Mouse (Mus musculus) lung, postnatal 0 days (tissue): ENCODE results near the gene Dhx40. TPM values are rescaled to one million over a fixed set of nuclear protein-coding genes. Genes with fewer than 3 reads are reported as not detected.
"Not testable (repeated sequence)": the region's sequence is repeated elsewhere in the genome, so short reads cannot be mapped to it uniquely, and the experiment has no call there.

ENCODE experiments used
- ATAC-seq: fragments of 200-750 bp; cut with Nextera tagmentation; 2 replicates; pipeline ENCODE4 v1.8.0; 2017; ENCODE audit warnings: moderate library complexity
- DNase-seq: peaks from one replicate; pipeline ENCODE4 v3.0.0-alpha.2; 2016; ENCODE audit warnings: low spot score
- H3K27ac ChIP-seq: fragments of 300-500 bp; sonication (generic); 2 replicates; pipeline ENCODE4 v1.5.1; 2014; ENCODE audit warnings: antibody characterized with exemption, mild to moderate bottlenecking, low read length, mixed read lengths
- H3K27me3 ChIP-seq: fragments of 300-500 bp; sonication (generic); replicated peaks from 2 replicates; pipeline ENCODE4 v1.6.1; 2014; ENCODE audit warnings: low read length, mixed read lengths; ENCODE audit not compliant: insufficient read depth
- H3K36me3 ChIP-seq: fragments of 300-500 bp; sonication (generic); 2 replicates; pipeline ENCODE4 v1.6.1; 2014; ENCODE audit warnings: low read length, mixed read lengths; ENCODE audit not compliant: insufficient read depth
- H3K4me1 ChIP-seq: fragments of 300-500 bp; sonication (generic); 2 replicates; pipeline ENCODE4 v1.6.1; 2014; ENCODE audit warnings: antibody characterized with exemption, low read depth, low read length, mixed read lengths; ENCODE audit not compliant: insufficient read depth
- H3K4me2 ChIP-seq: fragments of 300-500 bp; sonication (generic); replicated peaks from 2 replicates; pipeline ENCODE4 v1.6.1; 2014; ENCODE audit warnings: low read depth, mild to moderate bottlenecking, low read length, moderate library complexity, mixed read lengths
- H3K4me3 ChIP-seq: fragments of 300-500 bp; sonication (generic); 2 replicates; pipeline ENCODE4 v1.5.1; 2014; ENCODE audit warnings: low read depth, low read length
- H3K9ac ChIP-seq: fragments of 300-500 bp; sonication (generic); replicated peaks from 2 replicates; pipeline ENCODE4 v1.6.1; 2014; ENCODE audit warnings: low read depth, mild to moderate bottlenecking
- H3K9me3 ChIP-seq: fragments of 300-500 bp; sonication (generic); 2 replicates; pipeline ENCODE4 v1.6.1; 2016; ENCODE audit warnings: low read length, mixed read lengths
- CTCF ChIP-seq: IDR thresholded peaks from 2 replicates; pipeline ENCODE4 v1.5.1; 2016; ENCODE audit warnings: antibody characterized with exemption, mild to moderate bottlenecking
- EP300 ChIP-seq: IDR thresholded peaks from 2 replicates; pipeline ENCODE4 v1.6.1; 2016; ENCODE audit warnings: antibody characterized with exemption, mild to moderate bottlenecking, control low read depth
- WGBS: fragments of 180-500 bp; shearing (Covaris S2); extraction: QIAGEN DNeasy Blood & Tissue Kit; methylation state at CpG from one replicate; pipeline ENCODE4 v1.1.7; 2014; 5-methylcytosine and 5-hydroxymethylcytosine counted together
- polyA plus RNA-seq: library from polyadenylated mRNA; unstranded; fragments of >200 nt; fragmentation: Nextera tagmentation; extraction: Ambion mirVana; gene quantifications from 2 replicates; pipeline ENCODE4 v1.2.1, GENCODE M21; 2015

Dhx40 gene
- polyA plus RNA-seq, 1 experiment from 2014 or later = 18.9 TPM

- Histone ChIP-seq H3K27me3 (no peaks in the 10 kb centered on the region), H3K36me3 (no peaks in the 10 kb centered on the region), H3K27ac (no peak overlapping the region), H3K4me1 (no peaks in the 10 kb centered on the region), H3K9me3 (no peaks in the 10 kb centered on the region), H3K4me3 (no peak overlapping the region), H3K9ac (no peak overlapping the region), H3K4me2 (no peak overlapping the region)
- TF ChIP-seq EP300 (no peak), CTCF (no peak)
- DNase-seq = no peak
- ATAC-seq = no peak
- 80% methylated on average over 6 of the region's 7 CpGs for WGBS
Measured at GRCm38 (mm10) chr11:86824433-86824832, 16.9 kb upstream of the Dhx40 start.

GRCm38 (mm10) chr11:86822531-86822930, 15.0 kb upstream of the Dhx40 start:
- no peak overlapping the region for H3K9ac ChIP-seq
- H3K4me3 ChIP-seq = no peak overlapping the region
- DNase-seq = no peak
- TF ChIP-seq EP300 = no peak
- TF ChIP-seq CTCF = no peak
- H3K4me1 ChIP-seq = no peaks in the 10 kb centered on the region
- no peaks in the 10 kb centered on the region for H3K36me3 ChIP-seq
- no peaks in the 10 kb centered on the region for H3K9me3 ChIP-seq
- no peaks in the 10 kb centered on the region for H3K27me3 ChIP-seq
- no peak for ATAC-seq
- no peak overlapping the region for H3K4me2 ChIP-seq
- no peak overlapping the region for H3K27ac ChIP-seq
- 76% methylated on average over 7 of the region's 7 CpGs for WGBS

- Histone ChIP-seq H3K9ac (no peak overlapping the region), H3K27me3 (no peaks in the 10 kb centered on the region), H3K36me3 (no peaks in the 10 kb centered on the region), H3K9me3 (no peaks in the 10 kb centered on the region), H3K27ac (no peak overlapping the region), H3K4me2 (no peak overlapping the region), H3K4me1 (no peaks in the 10 kb centered on the region), H3K4me3 (no peak overlapping the region)
- DNase-seq = no peak
- TF ChIP-seq CTCF (no peak), EP300 (no peak)
- 71% methylated on average over 8 of the region's 8 CpGs for WGBS
- ATAC-seq = no peak
Measured at GRCm38 (mm10) chr11:86819536-86819935, 12.0 kb upstream of the Dhx40 start.

GRCm38 (mm10) chr11:86818928-86819327, 11.4 kb upstream of the Dhx40 start:
- H3K4me2 ChIP-seq = no peak overlapping the region
- DNase-seq = no peak
- H3K4me3 ChIP-seq = no peak overlapping the region
- no peak for TF ChIP-seq CTCF
- no peak for TF ChIP-seq EP300
- H3K9ac ChIP-seq = no peak overlapping the region
- no peaks in the 10 kb centered on the region for H3K36me3 ChIP-seq
- WGBS = 79% methylated on average over 2 of the region's 2 CpGs
- H3K9me3 ChIP-seq = no peaks in the 10 kb centered on the region
- no peaks in the 10 kb centered on the region for H3K27me3 ChIP-seq
- H3K4me1 ChIP-seq = no peaks in the 10 kb centered on the region
- ATAC-seq = no peak
- no peak overlapping the region for H3K27ac ChIP-seq

GRCm38 (mm10) chr11:86816288-86816687, 8.7 kb upstream of the Dhx40 start:
- H3K4me2 ChIP-seq = not testable (repeated sequence)

GRCm38 (mm10) chr11:86814481-86814880, 6.9 kb upstream of the Dhx40 start:
- H3K27ac ChIP-seq, DNase-seq, H3K4me3 ChIP-seq, H3K27me3 ChIP-seq, ATAC-seq, H3K9ac ChIP-seq, H3K4me1 ChIP-seq, H3K36me3 ChIP-seq, H3K4me2 ChIP-seq, H3K9me3 ChIP-seq: not testable (repeated sequence)
- 0% methylated on average over 1 of the region's 11 CpGs for WGBS

More at GRCm38 (mm10) chr11:86816288-86816687, 8.7 kb upstream of the Dhx40 start:
- H3K36me3 ChIP-seq, H3K27ac ChIP-seq, H3K27me3 ChIP-seq, H3K4me1 ChIP-seq, H3K9me3 ChIP-seq, ATAC-seq, H3K4me3 ChIP-seq, H3K9ac ChIP-seq: not testable (repeated sequence)
- WGBS = 75% methylated on average over 3 of the region's 3 CpGs
- DNase-seq = peak; percentile 33

- not testable (repeated sequence) for H3K4me3 ChIP-seq, H3K4me2 ChIP-seq, H3K4me1 ChIP-seq, H3K27ac ChIP-seq, H3K9ac ChIP-seq, H3K9me3 ChIP-seq, ATAC-seq, H3K36me3 ChIP-seq, H3K27me3 ChIP-seq, DNase-seq
- 43% methylated on average over 5 of the region's 11 CpGs for WGBS
Measured at GRCm38 (mm10) chr11:86813256-86813655, 5.7 kb upstream of the Dhx40 start.
